In genomic region chr16:44547976-44548375, GRCm38 (mm10) we compare ENCODE assay signal across 31 mouse cellular contexts. TPM values are rescaled to one million over a fixed set of nuclear protein-coding genes. Genes with fewer than 3 reads are reported as not detected.
DNase-seq lines count a peak whose midpoint lies in the region; ATAC-seq lines count a peak whose summit lies in the region.
"Had no signal": no experiment of that assay in that cellular context is flagged by ENCODE, and none has a peak within 500 bp of the region (broad histone marks: within the 10 kb centered on the region; RNA-seq: fewer than 3 reads in every experiment).

No protein-coding gene starts in this region.

- H3K9me3 ChIP-seq in heart, embryonic 10.5 days = no peaks in the 10 kb centered on the region
- no peaks in the 10 kb centered on the region for H3K9me3 ChIP-seq in heart, embryonic 12.5 days (replicated peaks)
- no peaks in the 10 kb centered on the region for H3K9me3 ChIP-seq in liver, embryonic 11.5 days (ENCODE audit: control insufficient read depth, low read length)
- H3K9me3 ChIP-seq: embryonic facial prominence, embryonic 10.5 days; embryonic facial prominence, embryonic 13.5 days; forebrain, embryonic 12.5 days; forebrain, embryonic 15.5 days; G1E; heart, embryonic 15.5 days had no signal

- H3K4me3 ChIP-seq in heart, embryonic 10.5 days = no peak overlapping the region
- no peak overlapping the region for H3K4me3 ChIP-seq in heart, embryonic 12.5 days
- no peak overlapping the region for H3K4me3 ChIP-seq in liver, embryonic 11.5 days (ENCODE audit: low read depth, low read length)
- H3K4me3 ChIP-seq: embryonic facial prominence, embryonic 10.5 days; embryonic facial prominence, embryonic 13.5 days; erythroblast, embryonic 14.5 days; forebrain, embryonic 12.5 days; forebrain, embryonic 15.5 days; heart, adult 2 months; heart, embryonic 15.5 days had no signal

- 0 out of 2 replicates have a peak, but pooled peaks cover 3% of the 10 kb centered on the region for H3K36me3 ChIP-seq in heart, embryonic 10.5 days
- no peaks in the 10 kb centered on the region for H3K36me3 ChIP-seq in heart, embryonic 12.5 days
- no peaks in the 10 kb centered on the region for H3K36me3 ChIP-seq in liver, embryonic 11.5 days (ENCODE audit: control insufficient read depth, insufficient read depth, low read length)
- H3K36me3 ChIP-seq: forebrain, embryonic 15.5 days; G1E; heart, embryonic 15.5 days had no signal

- WGBS in heart, embryonic 10.5 days = 86% methylated on average over 1 of the region's 1 CpGs
- WGBS in heart, embryonic 12.5 days = 95% methylated on average over 1 of the region's 1 CpGs
- WGBS in liver, embryonic 11.5 days = 95% methylated on average over 1 of the region's 1 CpGs

- H3K9ac ChIP-seq in heart, embryonic 12.5 days = no peak overlapping the region
- H3K9ac ChIP-seq in liver, embryonic 11.5 days (ENCODE audit: low read depth, low read length) = no peak overlapping the region
- H3K9ac ChIP-seq: embryonic facial prominence, embryonic 13.5 days; forebrain, embryonic 12.5 days; forebrain, embryonic 15.5 days; heart, embryonic 15.5 days; hindbrain, embryonic 14.5 days had no signal

- H3K4me2 ChIP-seq in heart, embryonic 12.5 days = no peak overlapping the region
- H3K4me2 ChIP-seq in liver, embryonic 11.5 days = no peak overlapping the region
- H3K4me2 ChIP-seq: embryonic facial prominence, embryonic 13.5 days; forebrain, embryonic 12.5 days; forebrain, embryonic 15.5 days; heart, embryonic 11.5 days; heart, embryonic 15.5 days; hindbrain, embryonic 14.5 days had no signal

- peaks cover 2% of the 10 kb centered on the region; the same call in 1 of the 2 replicates for H3K27me3 ChIP-seq in heart, embryonic 10.5 days (ENCODE audit: insufficient read depth, poor library complexity, severe bottlenecking)
- H3K27me3 ChIP-seq in heart, embryonic 12.5 days (replicated peaks) = no peaks in the 10 kb centered on the region
- no peaks in the 10 kb centered on the region for H3K27me3 ChIP-seq in liver, embryonic 11.5 days (replicated peaks; ENCODE audit: control insufficient read depth, insufficient read depth, low read length)
- H3K27me3 ChIP-seq: embryonic facial prominence, embryonic 13.5 days; forebrain, embryonic 12.5 days; forebrain, embryonic 15.5 days; heart, embryonic 15.5 days; Patski had no signal

- peak; percentile 42 for DNase-seq in cerebellum, adult 11-12 months
- DNase-seq in cerebellum, postnatal 25 days = no peak
- peak; percentile 13 for DNase-seq in heart, embryonic 10.5 days (ENCODE audit: low spot score)
- peak; percentile 80 for DNase-seq in R1 (ENCODE audit: low read depth, low spot score)
- DNase-seq in kidney, adult 18-20 months = no peak
- no peak for DNase-seq in liver, embryonic 11.5 days (ENCODE audit: low spot score)
- DNase-seq: adrenal gland, postnatal 10 days; cerebellum, adult 11 months; cerebellum, adult 8-10 months; embryo, embryonic 11 days; gastrocnemius, postnatal 25 days; heart, adult 2 months; heart, postnatal 10 days; heart, postnatal 4 days; kidney, adult 2 months had no signal

- peaks cover 60% of the 10 kb centered on the region for H3K4me1 ChIP-seq in heart, embryonic 10.5 days
- peaks cover 48% of the 10 kb centered on the region for H3K4me1 ChIP-seq in heart, embryonic 12.5 days (replicated peaks)
- H3K4me1 ChIP-seq in liver, embryonic 11.5 days (replicated peaks; ENCODE audit: control insufficient read depth, insufficient read depth, low read length) = no peaks in the 10 kb centered on the region

- no peak for ATAC-seq in heart, embryonic 12.5 days (ENCODE audit: insufficient number of reproducible peaks, low FRiP score)
- no peak for ATAC-seq in liver, embryonic 11.5 days (replicated peaks; ENCODE audit: low FRiP score)
- ATAC-seq: activated CD4-positive, CD25-positive, alpha-beta regulatory T cell, adult 4 months; CD4-positive, CD25-positive, alpha-beta regulatory T cell, adult 4 months; forebrain, embryonic 15.5 days; hindbrain, postnatal 0 days; inflammation-experienced regulatory T-cells, adult 6 months; intestine, embryonic 16.5 days; Patski had no signal

- no peak overlapping the region for H3K27ac ChIP-seq in heart, embryonic 10.5 days
- no peak overlapping the region for H3K27ac ChIP-seq in heart, embryonic 12.5 days (ENCODE audit: poor library complexity, severe bottlenecking)
- no peak overlapping the region for H3K27ac ChIP-seq in liver, embryonic 11.5 days (ENCODE audit: low read depth, low read length)
- H3K27ac ChIP-seq: embryonic facial prominence, embryonic 10.5 days; embryonic facial prominence, embryonic 13.5 days; forebrain, embryonic 15.5 days; heart, adult 2 months; heart, embryonic 15.5 days; hindbrain, embryonic 14.5 days; hindbrain, postnatal 0 days had no signal

RNA-seq across cellular contexts. Expression of gene Boc, which starts 10.7 kb away (rescaled TPM):
- polyA plus RNA-seq in heart, embryonic 10.5 days (2016; fragmentation: Nextera tagmentation; extraction: Ambion mirVana) = 5.4 and 8.7 TPM in 2 replicates
- polyA plus RNA-seq in heart, embryonic 12.5 days (2016; fragmentation: Nextera tagmentation; extraction: Ambion mirVana) = 7.9 and 9.3 TPM in 2 replicates
- polyA plus RNA-seq in liver, embryonic 11.5 days (2014; fragmentation: Nextera tagmentation; extraction: Ambion mirVana) = 3.6 and 4.7 TPM in 2 replicates
- polyA plus RNA-seq: erythroblast, embryonic 14.5 days; G1E had no signal

Comparison
In these comparisons a context has a peak if more than half of its experiments do, and no peak if none do; other contexts are left out.
1. DNase-seq: peak in cerebellum, adult 11-12 months (single experiment), heart, embryonic 10.5 days (single experiment) and R1 (single experiment); none in cerebellum, postnatal 25 days (0 of 2), kidney, adult 18-20 months (single experiment) and liver, embryonic 11.5 days (single experiment).